Mouse (Mus musculus) C2C12 (cell line): Measurements from ENCODE around the gene Cd3eap.

ENCODE experiments used
- CEBPB ChIP-seq: IDR thresholded peaks from one replicate; pipeline ENCODE4 v1.6.1; 2011; ENCODE audit warnings: low read depth, mild to moderate bottlenecking, control low read depth, moderate library complexity
- CTCF ChIP-seq: IDR thresholded peaks from one replicate; pipeline ENCODE4 v1.5.1; 2011; ENCODE audit not compliant: control insufficient read depth, insufficient read depth, insufficient read length
- FOSL1 ChIP-seq: IDR thresholded peaks from one replicate; pipeline ENCODE4 v1.8.0; 2011; ENCODE audit warnings: mild to moderate bottlenecking, low read length; ENCODE audit not compliant: poor library complexity, insufficient read depth, severe bottlenecking
- MAX ChIP-seq: IDR thresholded peaks from one replicate; pipeline ENCODE4 v1.6.1; 2011; ENCODE audit warnings: mild to moderate bottlenecking, control low read depth
- MYOD1 ChIP-seq: IDR thresholded peaks from one replicate; pipeline ENCODE4 v1.6.1; 2011; ENCODE audit warnings: low read depth; ENCODE audit not compliant: control insufficient read depth, insufficient read length
- MYOG ChIP-seq: IDR thresholded peaks from one replicate; pipeline ENCODE4 v1.6.1; 2011; ENCODE audit not compliant: control insufficient read depth, insufficient read length; ENCODE audit errors: extremely low read depth
- USF1 ChIP-seq: IDR thresholded peaks from one replicate; pipeline ENCODE4 v1.6.1; 2011; ENCODE audit warnings: low read depth, mild to moderate bottlenecking, control low read depth, moderate library complexity

GRCm38 (mm10) chr7:19319458-19319857 is 39.8 kb downstream of the Cd3eap start:
- TF ChIP-seq CTCF (no peak), MYOD1 (no peak), MAX (no peak), FOSL1 (no peak), MYOG (no peak), USF1 (no peak), CEBPB (no peak)
